Mouse (Mus musculus): Measurements from ENCODE around the gene Nadk. TPM values are rescaled to one million over a fixed set of nuclear protein-coding genes. Genes with fewer than 3 reads are reported as not detected.

Gene Nadk
- polyA plus RNA-seq, 1 experiment: 75.3 TPM

DNA sequence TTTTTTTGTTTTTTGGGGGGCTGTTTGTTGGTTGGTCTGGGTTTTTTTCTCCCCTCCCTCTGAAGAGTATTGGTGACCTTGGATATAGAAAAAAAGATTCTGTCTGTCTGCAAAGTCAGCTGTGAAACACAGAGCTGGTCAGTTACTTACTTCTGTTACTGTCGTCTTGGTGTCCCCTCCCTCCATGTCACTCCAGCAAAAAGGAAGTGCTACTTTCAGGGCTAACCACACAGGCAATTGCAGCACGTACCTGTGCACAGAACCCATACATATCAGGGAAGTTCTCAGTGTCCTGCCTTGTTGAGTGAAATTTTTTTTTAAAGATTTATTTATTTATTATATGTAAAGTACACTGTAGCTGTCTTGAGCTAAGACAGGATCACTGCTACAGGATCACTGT is 11.7 kb upstream of the Nadk start:
- Histone ChIP-seq H3K4me1 (ENCODE audit: control insufficient read depth, insufficient read depth, insufficient read length) (peaks cover 2% of the 10 kb centered on the region; the same call in 1 of the 2 replicates), H3K36me3 (ENCODE audit: control insufficient read depth, insufficient read depth, low read length) (peaks cover 21% of the 10 kb centered on the region), H3K4me3 (ENCODE audit: extremely low read depth, insufficient read depth, insufficient read length) (no peak overlapping the region), H3K27me3 (ENCODE audit: control insufficient read depth, insufficient read depth, low read length) (no peaks in the 10 kb centered on the region), H3K27ac (ENCODE audit: insufficient read depth, low read length) (no peak overlapping the region)
- WGBS: 21% methylated on average over 2 of the region's 2 CpGs
- no peak for TF ChIP-seq POLR2A (IDR thresholded peaks at IDR 0.05; ENCODE audit: low read depth, low read length)
- no peak for TF ChIP-seq CTCF (IDR thresholded peaks at IDR 0.05; ENCODE audit: extremely low read depth, insufficient read depth, insufficient read length, insufficient replicate concordance)
- no peak for DNase-seq (ENCODE audit: low read depth in 1 of 2, low spot score in 2 of 2)

GRCm38 (mm10) chr4:155551073-155551472 is 11.1 kb upstream of the Nadk start:
- TF ChIP-seq POLR2A (IDR thresholded peaks at IDR 0.05; ENCODE audit: low read depth, low read length) (no peak), CTCF (IDR thresholded peaks at IDR 0.05; ENCODE audit: extremely low read depth, insufficient read depth, insufficient read length, insufficient replicate concordance) (no peak)
- WGBS: 94% methylated on average over 4 of the region's 4 CpGs
- peaks cover 24% of the 10 kb centered on the region for H3K36me3 ChIP-seq (ENCODE audit: control insufficient read depth, insufficient read depth, low read length)

GRCm38 (mm10) chr4:155552917-155553532 is 9.2 kb upstream of the Nadk start:
- H3K4me1 ChIP-seq (ENCODE audit: control insufficient read depth, insufficient read depth, insufficient read length): peaks cover 3% of the 10 kb centered on the region; the same call in 1 of the 2 replicates
- no peak overlapping the region for H3K4me3 ChIP-seq (ENCODE audit: extremely low read depth, insufficient read depth, insufficient read length)
- TF ChIP-seq POLR2A (IDR thresholded peaks at IDR 0.05; ENCODE audit: low read depth, low read length): no peak
- TF ChIP-seq CTCF (IDR thresholded peaks at IDR 0.05; ENCODE audit: extremely low read depth, insufficient read depth, insufficient read length, insufficient replicate concordance): no peak
- no peak for DNase-seq (ENCODE audit: low read depth in 1 of 2, low spot score in 2 of 2)
- H3K27me3 ChIP-seq (ENCODE audit: control insufficient read depth, insufficient read depth, low read length): no peaks in the 10 kb centered on the region
- peaks cover 27% of the 10 kb centered on the region for H3K36me3 ChIP-seq (ENCODE audit: control insufficient read depth, insufficient read depth, low read length)
- WGBS: 89% methylated on average over 6 of the region's 6 CpGs
- no peak overlapping the region for H3K27ac ChIP-seq (ENCODE audit: insufficient read depth, low read length)

More at GRCm38 (mm10) chr4:155551073-155551472, 11.1 kb upstream of the Nadk start:
- no peaks in the 10 kb centered on the region for H3K27me3 ChIP-seq (ENCODE audit: control insufficient read depth, insufficient read depth, low read length)
- peaks cover 2% of the 10 kb centered on the region; the same call in 1 of the 2 replicates for H3K4me1 ChIP-seq (ENCODE audit: control insufficient read depth, insufficient read depth, insufficient read length)
- H3K4me3 ChIP-seq (ENCODE audit: extremely low read depth, insufficient read depth, insufficient read length): no peak overlapping the region
- H3K27ac ChIP-seq (ENCODE audit: insufficient read depth, low read length): no peak overlapping the region
- DNase-seq (ENCODE audit: low read depth in 1 of 2, low spot score in 2 of 2): no peak

- no peak for TF ChIP-seq CTCF (IDR thresholded peaks at IDR 0.05; ENCODE audit: extremely low read depth, insufficient read depth, insufficient read length, insufficient replicate concordance)
- TF ChIP-seq POLR2A (IDR thresholded peaks at IDR 0.05; ENCODE audit: low read depth, low read length): no peak
- Histone ChIP-seq H3K27me3 (ENCODE audit: control insufficient read depth, insufficient read depth, low read length) (no peaks in the 10 kb centered on the region), H3K27ac (ENCODE audit: insufficient read depth, low read length) (no peak overlapping the region), H3K4me1 (ENCODE audit: control insufficient read depth, insufficient read depth, insufficient read length) (peaks cover 10% of the 10 kb centered on the region; the same call in 1 of the 2 replicates), H3K36me3 (ENCODE audit: control insufficient read depth, insufficient read depth, low read length) (peaks cover 32% of the 10 kb centered on the region), H3K4me3 (ENCODE audit: extremely low read depth, insufficient read depth, insufficient read length) (no peak overlapping the region)
- WGBS: 80% methylated on average over 4 of the region's 4 CpGs
- no peak for DNase-seq (ENCODE audit: low read depth in 1 of 2, low spot score in 2 of 2)
Observed at GRCm38 (mm10) chr4:155554880-155555279, 7.3 kb upstream of the Nadk start.

DNA sequence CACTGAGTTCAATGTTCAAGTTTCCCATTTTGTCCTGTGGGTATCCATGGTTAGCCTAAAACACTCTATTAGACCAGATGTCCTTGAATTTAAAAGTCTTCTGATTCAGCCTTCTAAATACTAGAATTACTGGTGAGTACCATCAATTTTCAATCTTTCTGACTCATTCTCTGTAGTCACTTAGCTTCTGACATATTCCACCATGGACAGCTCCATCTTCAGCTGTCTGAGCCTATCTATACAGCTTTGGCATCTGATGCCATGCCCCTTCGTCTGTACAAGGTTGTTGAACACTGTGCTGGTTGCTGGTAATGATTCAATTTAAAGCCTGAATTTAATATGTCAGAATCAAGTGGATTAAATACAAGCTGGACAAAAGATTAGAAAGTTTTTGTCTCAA is 6.7 kb upstream of the Nadk start:
- no peaks in the 10 kb centered on the region for H3K27me3 ChIP-seq (ENCODE audit: control insufficient read depth, insufficient read depth, low read length)
- TF ChIP-seq POLR2A (IDR thresholded peaks at IDR 0.05; ENCODE audit: low read depth, low read length): no peak
- TF ChIP-seq CTCF (IDR thresholded peaks at IDR 0.05; ENCODE audit: extremely low read depth, insufficient read depth, insufficient read length, insufficient replicate concordance): no peak
- H3K27ac ChIP-seq (ENCODE audit: insufficient read depth, low read length): no peak overlapping the region
- H3K4me3 ChIP-seq (ENCODE audit: extremely low read depth, insufficient read depth, insufficient read length): no peak overlapping the region
- peaks cover 10% of the 10 kb centered on the region; the same call in 1 of the 2 replicates for H3K4me1 ChIP-seq (ENCODE audit: control insufficient read depth, insufficient read depth, insufficient read length)
- H3K36me3 ChIP-seq (ENCODE audit: control insufficient read depth, insufficient read depth, low read length): peaks cover 33% of the 10 kb centered on the region
- WGBS: 80% methylated on average over 1 of the region's 1 CpGs
- no peak for DNase-seq (ENCODE audit: low read depth in 1 of 2, low spot score in 2 of 2)

DNA sequence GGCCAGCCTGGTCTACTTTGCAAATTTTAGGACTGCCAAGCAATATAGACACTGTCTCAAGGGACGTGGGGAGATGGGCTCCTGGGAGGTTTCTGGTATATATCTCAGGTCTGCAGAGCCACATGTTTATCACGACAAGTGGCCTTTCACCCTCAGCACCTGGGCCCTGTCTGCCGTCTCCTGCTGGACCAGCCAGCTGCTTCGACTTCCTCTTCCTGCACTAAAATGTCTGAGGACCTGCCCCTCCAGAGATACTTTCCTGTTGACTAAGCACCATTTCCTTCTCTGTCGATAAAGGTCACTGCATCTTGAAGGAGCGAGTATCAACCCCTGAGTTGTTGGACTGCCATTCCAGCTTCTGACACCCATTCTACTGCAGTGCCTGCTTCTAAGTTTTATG is 2.7 kb upstream of the Nadk start:
- TF ChIP-seq POLR2A (IDR thresholded peaks at IDR 0.05; ENCODE audit: low read depth, low read length) (no peak), CTCF (IDR thresholded peaks at IDR 0.05; ENCODE audit: extremely low read depth, insufficient read depth, insufficient read length, insufficient replicate concordance) (no peak)
- H3K4me3 ChIP-seq (ENCODE audit: extremely low read depth, insufficient read depth, insufficient read length): no peak overlapping the region
- WGBS: 7% methylated on average over 6 of the region's 6 CpGs
- peak overlapping the region; percentile 72 for H3K27ac ChIP-seq (ENCODE audit: insufficient read depth, low read length)
- H3K36me3 ChIP-seq (ENCODE audit: control insufficient read depth, insufficient read depth, low read length): peaks cover 20% of the 10 kb centered on the region
- no peaks in the 10 kb centered on the region for H3K27me3 ChIP-seq (ENCODE audit: control insufficient read depth, insufficient read depth, low read length)
- DNase-seq (ENCODE audit: low read depth in 1 of 2, low spot score in 2 of 2): peak in 1 of 2 experiments; percentile 25
- H3K4me1 ChIP-seq (ENCODE audit: control insufficient read depth, insufficient read depth, insufficient read length): peaks cover 28% of the 10 kb centered on the region

DNA sequence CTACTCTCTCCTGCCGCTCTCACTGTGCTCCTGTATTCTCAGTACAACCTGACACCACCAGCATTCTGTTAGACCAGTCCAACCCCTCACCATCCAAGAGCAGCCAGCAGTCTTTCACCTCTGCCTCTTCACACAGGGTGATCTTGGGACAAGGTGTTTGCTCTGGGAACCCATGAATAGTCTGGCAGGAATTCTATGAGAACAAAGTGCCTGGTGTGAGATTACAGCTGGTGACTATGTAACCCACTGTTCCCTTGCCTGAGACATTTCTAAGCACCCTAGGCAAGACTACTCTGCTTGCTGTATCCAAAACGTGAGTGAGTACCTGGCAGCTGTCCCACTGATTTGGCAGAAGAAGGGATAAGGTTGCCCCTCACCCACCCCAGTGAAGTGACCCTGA is 1.2 kb upstream of the Nadk start:
- Histone ChIP-seq H3K27me3 (ENCODE audit: control insufficient read depth, insufficient read depth, low read length) (no peaks in the 10 kb centered on the region), H3K36me3 (ENCODE audit: control insufficient read depth, insufficient read depth, low read length) (peaks cover 10% of the 10 kb centered on the region), H3K4me3 (ENCODE audit: extremely low read depth, insufficient read depth, insufficient read length) (no peak overlapping the region), H3K27ac (ENCODE audit: insufficient read depth, low read length) (peak overlapping the region; percentile 93), H3K4me1 (ENCODE audit: control insufficient read depth, insufficient read depth, insufficient read length) (peaks cover 31% of the 10 kb centered on the region)
- TF ChIP-seq POLR2A (IDR thresholded peaks at IDR 0.05; ENCODE audit: low read depth, low read length): no peak
- TF ChIP-seq CTCF (IDR thresholded peaks at IDR 0.05; ENCODE audit: extremely low read depth, insufficient read depth, insufficient read length, insufficient replicate concordance): no peak
- WGBS: 73% methylated on average over 2 of the region's 2 CpGs
- DNase-seq (ENCODE audit: low read depth in 1 of 2, low spot score in 2 of 2): no peak
